Mouse (Mus musculus): ENCODE measurements around the gene Cxcr6. TPM values are rescaled to one million over a fixed set of nuclear protein-coding genes. Genes with fewer than 3 reads are reported as not detected.

The Cxcr6 gene
- polyA plus RNA-seq, 1 experiment from 2014 or later = 0.12 TPM

GRCm38 (mm10) chr9:123856836-123857235 lies 50.6 kb downstream of the Cxcr6 start:
- no peak overlapping the region for H3K27ac ChIP-seq
- H3K27me3 ChIP-seq = no peaks in the 10 kb centered on the region; the same call in 1 of the 2 replicates
- 85% methylated on average over 2 of the region's 2 CpGs for WGBS
- H3K4me2 ChIP-seq = no peak overlapping the region
- no peak for ATAC-seq (ENCODE audit: low FRiP score)
- no peaks in the 10 kb centered on the region for H3K36me3 ChIP-seq
- no peak overlapping the region for H3K9ac ChIP-seq
- H3K4me3 ChIP-seq = no peak overlapping the region
- no peaks in the 10 kb centered on the region for H3K9me3 ChIP-seq
- peaks cover 3% of the 10 kb centered on the region for H3K4me1 ChIP-seq (replicated peaks)

Other genes with a start within 250 kb of the Cxcr6 start
- 0.34 and 0.41 TPM in 2 replicates for gene Slc6a20b, start 173.9 kb upstream of the Cxcr6 start, polyA plus RNA-seq (2015; fragmentation: Nextera tagmentation; extraction: Ambion mirVana)
- 0.23 and 0.48 TPM in 2 replicates for gene Ccr9, start 128.0 kb upstream of the Cxcr6 start, polyA plus RNA-seq (2015; fragmentation: Nextera tagmentation; extraction: Ambion mirVana)
- gene Slc6a20a, start 127.6 kb upstream of the Cxcr6 start, polyA plus RNA-seq (2015; fragmentation: Nextera tagmentation; extraction: Ambion mirVana) = 5.6 and 6.3 TPM in 2 replicates
- gene Lztfl1, start 88.8 kb upstream of the Cxcr6 start, polyA plus RNA-seq (2015; fragmentation: Nextera tagmentation; extraction: Ambion mirVana) = 57.2 and 60.3 TPM in 2 replicates
- 11.7 and 12.0 TPM in 2 replicates for gene Fyco1, start 45.4 kb downstream of the Cxcr6 start, polyA plus RNA-seq (2015; fragmentation: Nextera tagmentation; extraction: Ambion mirVana)
- gene Xcr1, start 55.6 kb downstream of the Cxcr6 start, polyA plus RNA-seq (2015; fragmentation: Nextera tagmentation; extraction: Ambion mirVana) = 0.08 and 0.17 TPM in 2 replicates
- 1.2 TPM in 2 replicates for gene Ccr1, start 162.2 kb downstream of the Cxcr6 start, polyA plus RNA-seq (2015; fragmentation: Nextera tagmentation; extraction: Ambion mirVana)
- not detected in 2 replicates for gene Ccr1l1, start 171.9 kb downstream of the Cxcr6 start, polyA plus RNA-seq (2015; fragmentation: Nextera tagmentation; extraction: Ambion mirVana)
- gene Ccr3, start 215.5 kb downstream of the Cxcr6 start, polyA plus RNA-seq (2015; fragmentation: Nextera tagmentation; extraction: Ambion mirVana) = 0.05 TPM in 1 of 2 replicates, not detected in the other